Comparison of ENCODE assay signal across 8 mouse cellular contexts in genomic region chr2:93045818-93046508, GRCm38 (mm10). TPM values are rescaled to one million over a fixed set of nuclear protein-coding genes. Genes with fewer than 3 reads are reported as not detected.
A peak's percentile ranks its signal among the peaks of the same experiment; 100 is the strongest.
DNase-seq lines count a peak whose midpoint lies in the region; ATAC-seq lines count a peak whose summit lies in the region.

Prdm11 (minus strand) TSS chr2:93046167.

- intact Hi-C loops in left cerebral cortex, postnatal 4 days (cut with DNase I), result no loop called here

- WGBS in hindbrain, embryonic 13.5 days, result under 1% methylated on average over 76 of the region's 90 CpGs
- under 1% methylated on average over 90 of the region's 90 CpGs for WGBS in midbrain, embryonic 13.5 days

- H3K27ac ChIP-seq in hindbrain, embryonic 13.5 days, result peak within 1 kb of the TSS; percentile 96
- H3K27ac ChIP-seq in midbrain, embryonic 13.5 days, result peak within 1 kb of the TSS; percentile 94

- peak within 1 kb of the TSS; percentile 83 for H3K4me2 ChIP-seq in hindbrain, embryonic 13.5 days
- peak within 1 kb of the TSS; percentile 67 for H3K4me2 ChIP-seq in midbrain, embryonic 13.5 days (replicated peaks)

- no peak for DNase-seq in frontal cortex, adult 2 months (ENCODE audit: extremely low spot score in 1 of 2, low spot score in 1 of 2)
- peak; percentile 37 to 52 for DNase-seq in CD8-positive naive resting alpha-beta T cell, adult 2 months (ENCODE audit: low read depth in 2 of 2, low spot score in 2 of 2)
- peak; percentile 42 for DNase-seq in embryo, embryonic 11.5 days (ENCODE audit: low read depth, low spot score)
- peak; percentile 39 for DNase-seq in left cerebral cortex, postnatal 4 days

- H3K27me3 ChIP-seq in hindbrain, embryonic 13.5 days, result peaks cover 8% of the 10 kb centered on the region; the same call in 1 of the 2 replicates
- peaks cover 5% of the 10 kb centered on the region for H3K27me3 ChIP-seq in midbrain, embryonic 13.5 days

- 0 out of 2 replicates have a peak, but pooled peaks cover 6% of the 10 kb centered on the region for H3K36me3 ChIP-seq in hindbrain, embryonic 13.5 days
- no peaks in the 10 kb centered on the region for H3K36me3 ChIP-seq in midbrain, embryonic 13.5 days

- H3K4me1 ChIP-seq in hindbrain, embryonic 13.5 days (replicated peaks), result peaks cover 40% of the 10 kb centered on the region
- peaks cover 44% of the 10 kb centered on the region for H3K4me1 ChIP-seq in midbrain, embryonic 13.5 days (replicated peaks)

- H3K9me3 ChIP-seq in hindbrain, embryonic 13.5 days, result no peaks in the 10 kb centered on the region
- no peaks in the 10 kb centered on the region for H3K9me3 ChIP-seq in midbrain, embryonic 13.5 days

- H3K9ac ChIP-seq in hindbrain, embryonic 13.5 days, result peak within 1 kb of the TSS; percentile 95
- H3K9ac ChIP-seq in midbrain, embryonic 13.5 days (replicated peaks), result peak within 1 kb of the TSS; percentile 94

- ATAC-seq in frontal cortex, adult (ENCODE audit: low TSS enrichment), result peak; percentile 45
- peak; percentile 41 for ATAC-seq in hindbrain, embryonic 13.5 days (ENCODE audit: low FRiP score)
- peak; percentile 43 for ATAC-seq in midbrain, embryonic 13.5 days
- no peak for ATAC-seq in monocyte, adult 5-6 weeks (replicated peaks; ENCODE audit: insufficient number of reproducible peaks, low FRiP score, low TSS enrichment, poor library complexity, severe bottlenecking)

- peak within 1 kb of the TSS; percentile 84 for H3K4me3 ChIP-seq in hindbrain, embryonic 13.5 days
- H3K4me3 ChIP-seq in midbrain, embryonic 13.5 days (replicated peaks), result peak within 1 kb of the TSS; percentile 90

RNA-seq across cellular contexts. Expression of gene Prdm11, which starts in this region (rescaled TPM):
- 7.9 and 8.0 TPM in 2 replicates for polyA plus RNA-seq in frontal cortex, adult 2 months (2012; rRNA removed)
- polyA plus RNA-seq in hindbrain, embryonic 13.5 days (2015; fragmentation: Nextera tagmentation; extraction: Ambion mirVana), result 1.8 and 1.9 TPM in 2 replicates
- total RNA-seq in left cerebral cortex, postnatal 4 days (2021), result 10 to 100 TPM; 29.2 to 30.8 TPM
- 1.8 and 1.9 TPM in 2 replicates for polyA plus RNA-seq in midbrain, embryonic 13.5 days (2015; fragmentation: Nextera tagmentation; extraction: Ambion mirVana)
- 1.4 to 6.8 TPM (median 4.0 TPM) in 3 replicates for total RNA-seq in monocyte, adult 5-6 weeks (2017)

Comparison
In these comparisons a context has a peak if more than half of its experiments do, and no peak if none do; other contexts are left out.
1. DNase-seq: peak in CD8-positive naive resting alpha-beta T cell, adult 2 months (2 of 2), embryo, embryonic 11.5 days (single experiment) and left cerebral cortex, postnatal 4 days (single experiment); none in frontal cortex, adult 2 months (0 of 2).